16 mouse cellular contexts compared by ENCODE assay signal in the genomic region with DNA sequence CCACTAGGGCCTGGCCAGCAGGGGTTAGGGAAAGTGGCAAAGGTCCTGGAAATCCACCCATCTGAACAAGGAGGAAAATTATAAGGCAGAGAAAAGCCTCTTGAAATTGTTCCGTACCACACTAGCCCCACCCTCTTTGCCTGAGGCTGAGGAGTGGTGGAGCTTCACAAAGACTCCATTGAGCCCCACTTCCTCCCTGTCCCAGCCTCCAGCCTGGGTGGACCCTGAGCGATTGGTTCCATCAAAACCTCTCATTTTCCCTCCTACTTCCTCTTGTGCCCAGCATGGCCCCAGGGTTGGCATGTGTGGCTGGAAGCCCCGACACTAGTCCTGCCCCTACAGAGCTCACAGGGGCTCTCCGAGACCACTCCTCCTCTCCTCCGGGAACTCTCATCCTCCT. TPM values are rescaled to one million over a fixed set of nuclear protein-coding genes. Genes with fewer than 3 reads are reported as not detected.
A peak's percentile ranks its signal among the peaks of the same experiment; 100 is the strongest.
DNase-seq lines count a peak whose midpoint lies in the region; ATAC-seq and TF ChIP-seq lines count a peak whose summit lies in the region.
"Had no signal": no experiment of that assay in that cellular context is flagged by ENCODE, and none has a peak within 500 bp of the region (broad histone marks: within the 10 kb centered on the region; RNA-seq: fewer than 3 reads in every experiment).

No protein-coding gene starts in this region.

- 79% methylated on average over 5 of the region's 5 CpGs for WGBS in hindbrain, embryonic 13.5 days
- WGBS in hindbrain, embryonic 16.5 days = 85% methylated on average over 5 of the region's 5 CpGs
- 57% methylated on average over 5 of the region's 5 CpGs for WGBS in embryonic facial prominence, embryonic 14.5 days
- 73% methylated on average over 5 of the region's 5 CpGs for WGBS in limb, embryonic 14.5 days
- 80% methylated on average over 5 of the region's 5 CpGs for WGBS in forebrain, embryonic 14.5 days

- H3K4me2 ChIP-seq in hindbrain, embryonic 13.5 days = no peak overlapping the region
- H3K4me2 ChIP-seq in hindbrain, embryonic 16.5 days (ENCODE audit: low read length) = no peak overlapping the region
- no peak overlapping the region for H3K4me2 ChIP-seq in embryonic facial prominence, embryonic 14.5 days (ENCODE audit: low read depth, low read length)
- H3K4me2 ChIP-seq in limb, embryonic 14.5 days (replicated peaks; ENCODE audit: low read depth, low read length, severe bottlenecking) = no peak overlapping the region
- H3K4me2 ChIP-seq in forebrain, embryonic 14.5 days (ENCODE audit: low read length) = no peak overlapping the region
- H3K4me2 ChIP-seq: forebrain, embryonic 12.5 days; heart, embryonic 15.5 days; liver, embryonic 13.5 days; lung, embryonic 15.5 days; midbrain, embryonic 13.5 days had no signal

- peak; percentile 52 for DNase-seq in ES-CJ7 (ENCODE audit: low read depth, low spot score)
- DNase-seq in embryonic facial prominence, embryonic 14.5 days (ENCODE audit: low spot score) = peak; percentile 53
- no peak for DNase-seq in limb, embryonic 14.5 days (ENCODE audit: low spot score)
- DNase-seq in left cerebral cortex, adult 11 months (ENCODE audit: low spot score) = no peak
- no peak for DNase-seq in lung, postnatal 4 days
- DNase-seq in forebrain, embryonic 14.5 days (ENCODE audit: low spot score) = no peak
- DNase-seq: adrenal gland, postnatal 14 days; cerebellum, adult 18-20 months; liver, embryonic 13.5 days; thymus, postnatal 25 days had no signal

- no peak overlapping the region for H3K9ac ChIP-seq in hindbrain, embryonic 13.5 days
- no peak overlapping the region for H3K9ac ChIP-seq in hindbrain, embryonic 16.5 days (ENCODE audit: low read depth, low read length)
- H3K9ac ChIP-seq in embryonic facial prominence, embryonic 14.5 days (ENCODE audit: low read depth, low read length) = no peak overlapping the region
- H3K9ac ChIP-seq in limb, embryonic 14.5 days (ENCODE audit: low read depth, low read length, severe bottlenecking) = no peak overlapping the region
- H3K9ac ChIP-seq in forebrain, embryonic 14.5 days (ENCODE audit: low read length) = no peak overlapping the region
- H3K9ac ChIP-seq: forebrain, embryonic 12.5 days; heart, embryonic 15.5 days; liver, embryonic 13.5 days; lung, embryonic 15.5 days; midbrain, embryonic 13.5 days had no signal

- no peak for ATAC-seq in hindbrain, embryonic 13.5 days (ENCODE audit: low FRiP score)
- no peak for ATAC-seq in hindbrain, embryonic 16.5 days
- ATAC-seq in embryonic facial prominence, embryonic 14.5 days (ENCODE audit: low read depth) = no peak; the same call in 1 of the 2 replicates
- no peak for ATAC-seq in limb, embryonic 14.5 days (ENCODE audit: low FRiP score, low read depth)
- no peak for ATAC-seq in forebrain, embryonic 14.5 days

- H3K4me1 ChIP-seq in hindbrain, embryonic 13.5 days (replicated peaks) = peaks cover 18% of the 10 kb centered on the region
- peaks cover 6% of the 10 kb centered on the region for H3K4me1 ChIP-seq in hindbrain, embryonic 16.5 days (ENCODE audit: control insufficient read depth, insufficient read depth, low read depth, low read length)
- peaks cover 10% of the 10 kb centered on the region for H3K4me1 ChIP-seq in embryonic facial prominence, embryonic 14.5 days (ENCODE audit: control insufficient read depth, insufficient read depth, low read length)
- H3K4me1 ChIP-seq in limb, embryonic 14.5 days (ENCODE audit: control insufficient read depth, insufficient read depth, low read length) = peaks cover 46% of the 10 kb centered on the region
- no peaks in the 10 kb centered on the region for H3K4me1 ChIP-seq in forebrain, embryonic 14.5 days (ENCODE audit: control insufficient read depth, insufficient read depth, low read length)
- H3K4me1 ChIP-seq: forebrain, embryonic 12.5 days; liver, embryonic 13.5 days had no signal

- H3K4me3 ChIP-seq in hindbrain, embryonic 13.5 days = no peak overlapping the region
- no peak overlapping the region for H3K4me3 ChIP-seq in hindbrain, embryonic 16.5 days (ENCODE audit: low read length)
- no peak overlapping the region for H3K4me3 ChIP-seq in embryonic facial prominence, embryonic 14.5 days (ENCODE audit: low read depth, low read length)
- no peak overlapping the region for H3K4me3 ChIP-seq in limb, embryonic 14.5 days (replicated peaks; ENCODE audit: low read length)
- no peak overlapping the region for H3K4me3 ChIP-seq in forebrain, embryonic 14.5 days (ENCODE audit: low read depth, low read length)
- H3K4me3 ChIP-seq: forebrain, embryonic 12.5 days; heart, embryonic 15.5 days; liver, embryonic 13.5 days; lung, embryonic 15.5 days; midbrain, embryonic 13.5 days had no signal

- H3K36me3 ChIP-seq in hindbrain, embryonic 13.5 days = no peaks in the 10 kb centered on the region
- H3K36me3 ChIP-seq in hindbrain, embryonic 16.5 days (ENCODE audit: control insufficient read depth, insufficient read depth, low read length) = no peaks in the 10 kb centered on the region
- no peaks in the 10 kb centered on the region for H3K36me3 ChIP-seq in embryonic facial prominence, embryonic 14.5 days (ENCODE audit: control insufficient read depth, insufficient read depth, low read length)
- H3K36me3 ChIP-seq in limb, embryonic 14.5 days (ENCODE audit: control insufficient read depth, insufficient read depth, low read length) = peaks cover 15% of the 10 kb centered on the region
- H3K36me3 ChIP-seq in forebrain, embryonic 14.5 days (ENCODE audit: control insufficient read depth, insufficient read depth, low read length) = no peaks in the 10 kb centered on the region
- H3K36me3 ChIP-seq: forebrain, embryonic 12.5 days; heart, embryonic 15.5 days; liver, embryonic 13.5 days; lung, embryonic 15.5 days; midbrain, embryonic 13.5 days had no signal

- TF ChIP-seq POLR2A in limb, embryonic 14.5 days (IDR thresholded peaks at IDR 0.05; ENCODE audit: borderline replicate concordance, extremely low read depth, insufficient read depth, insufficient read length) = no peak

- peak overlapping the region; percentile 35; the same call in 1 of the 2 replicates for H3K27ac ChIP-seq in hindbrain, embryonic 13.5 days
- H3K27ac ChIP-seq in hindbrain, embryonic 16.5 days (ENCODE audit: low read depth, low read length) = no peak overlapping the region
- 0 out of 2 replicates have a peak overlapping the region, but pooled peaks have one; percentile 22 for H3K27ac ChIP-seq in embryonic facial prominence, embryonic 14.5 days (replicated peaks; ENCODE audit: low read depth, low read length)
- 0 out of 2 replicates have a peak overlapping the region, but pooled peaks have one; percentile 40 for H3K27ac ChIP-seq in limb, embryonic 14.5 days (replicated peaks; ENCODE audit: low read depth, low read length)
- no peak overlapping the region for H3K27ac ChIP-seq in forebrain, embryonic 14.5 days (ENCODE audit: low read depth, low read length)
- H3K27ac ChIP-seq: forebrain, embryonic 12.5 days; liver, embryonic 13.5 days; midbrain, embryonic 13.5 days had no signal

- H3K27me3 ChIP-seq in hindbrain, embryonic 13.5 days = no peaks in the 10 kb centered on the region
- no peaks in the 10 kb centered on the region for H3K27me3 ChIP-seq in hindbrain, embryonic 16.5 days (replicated peaks; ENCODE audit: control insufficient read depth, insufficient read depth, low read length)
- no peaks in the 10 kb centered on the region for H3K27me3 ChIP-seq in embryonic facial prominence, embryonic 14.5 days (replicated peaks; ENCODE audit: control insufficient read depth, insufficient read depth, low read length)
- H3K27me3 ChIP-seq in limb, embryonic 14.5 days (ENCODE audit: control insufficient read depth, insufficient read depth, low read length) = no peaks in the 10 kb centered on the region
- no peaks in the 10 kb centered on the region for H3K27me3 ChIP-seq in forebrain, embryonic 14.5 days (replicated peaks; ENCODE audit: control insufficient read depth, insufficient read depth, low read length)
- H3K27me3 ChIP-seq: forebrain, embryonic 12.5 days; heart, embryonic 15.5 days; liver, embryonic 13.5 days; lung, embryonic 15.5 days; midbrain, embryonic 13.5 days had no signal

- H3K9me3 ChIP-seq in hindbrain, embryonic 13.5 days = no peaks in the 10 kb centered on the region
- H3K9me3 ChIP-seq in hindbrain, embryonic 16.5 days (ENCODE audit: control insufficient read depth, low read length) = no peaks in the 10 kb centered on the region
- H3K9me3 ChIP-seq in embryonic facial prominence, embryonic 14.5 days (ENCODE audit: control insufficient read depth, low read length) = no peaks in the 10 kb centered on the region
- H3K9me3 ChIP-seq in limb, embryonic 14.5 days (ENCODE audit: control insufficient read depth, low read length) = no peaks in the 10 kb centered on the region
- H3K9me3 ChIP-seq in forebrain, embryonic 14.5 days (replicated peaks; ENCODE audit: control insufficient read depth, low read length) = no peaks in the 10 kb centered on the region
- H3K9me3 ChIP-seq: forebrain, embryonic 12.5 days; heart, embryonic 15.5 days; liver, embryonic 13.5 days; lung, embryonic 15.5 days; midbrain, embryonic 13.5 days had no signal

RNA-seq across cellular contexts. Expression of a gene that starts 12.5 kb away (rescaled TPM):
- polyA plus RNA-seq in hindbrain, embryonic 13.5 days (2015; fragmentation: Nextera tagmentation; extraction: Ambion mirVana) = 4.2 and 5.2 TPM in 2 replicates
- polyA plus RNA-seq in hindbrain, embryonic 16.5 days (2015; fragmentation: Nextera tagmentation; extraction: Ambion mirVana) = 10.7 and 10.8 TPM in 2 replicates
- polyA plus RNA-seq in embryonic facial prominence, embryonic 14.5 days (2014; fragmentation: Nextera tagmentation; extraction: Ambion mirVana) = 34.8 and 35.1 TPM in 2 replicates
- polyA plus RNA-seq in limb, embryonic 14.5 days (2012; rRNA removed) = 59.9 and 80.6 TPM in 2 replicates
- 47.1 and 49.2 TPM in 2 replicates for polyA plus RNA-seq in limb, embryonic 14.5 days (2014; fragmentation: Nextera tagmentation; extraction: Ambion mirVana)
- 3.0 and 4.8 TPM in 2 replicates for polyA plus RNA-seq in forebrain, embryonic 14.5 days (2014; fragmentation: Nextera tagmentation; extraction: Ambion mirVana)

RNA-seq across cellular contexts. Expression of a gene that starts 12.8 kb away (rescaled TPM):
- 0.18 TPM in 1 of 2 replicates, not detected in the other for polyA plus RNA-seq in hindbrain, embryonic 13.5 days (2015; fragmentation: Nextera tagmentation; extraction: Ambion mirVana)
- 0.20 TPM in 1 of 2 replicates, not detected in the other for polyA plus RNA-seq in hindbrain, embryonic 16.5 days (2015; fragmentation: Nextera tagmentation; extraction: Ambion mirVana)
- polyA plus RNA-seq in embryonic facial prominence, embryonic 14.5 days (2014; fragmentation: Nextera tagmentation; extraction: Ambion mirVana) = 1.7 and 2.7 TPM in 2 replicates
- 2.6 and 2.9 TPM in 2 replicates for polyA plus RNA-seq in limb, embryonic 14.5 days (2012; rRNA removed)
- polyA plus RNA-seq in limb, embryonic 14.5 days (2014; fragmentation: Nextera tagmentation; extraction: Ambion mirVana) = 1.7 and 1.8 TPM in 2 replicates
- not detected in 2 replicates for polyA plus RNA-seq in forebrain, embryonic 14.5 days (2014; fragmentation: Nextera tagmentation; extraction: Ambion mirVana)
- polyA plus RNA-seq: forebrain, embryonic 12.5 days; liver, embryonic 13.5 days; midbrain, embryonic 13.5 days had no signal

RNA-seq across cellular contexts. Expression of a gene that starts 50.9 kb away (rescaled TPM):
- 2.9 and 3.7 TPM in 2 replicates for polyA plus RNA-seq in hindbrain, embryonic 13.5 days (2015; fragmentation: Nextera tagmentation; extraction: Ambion mirVana)
- 3.0 and 3.8 TPM in 2 replicates for polyA plus RNA-seq in hindbrain, embryonic 16.5 days (2015; fragmentation: Nextera tagmentation; extraction: Ambion mirVana)
- polyA plus RNA-seq in embryonic facial prominence, embryonic 14.5 days (2014; fragmentation: Nextera tagmentation; extraction: Ambion mirVana) = 7.8 and 8.2 TPM in 2 replicates
- 11.4 and 12.8 TPM in 2 replicates for polyA plus RNA-seq in limb, embryonic 14.5 days (2012; rRNA removed)
- 8.1 and 11.2 TPM in 2 replicates for polyA plus RNA-seq in limb, embryonic 14.5 days (2014; fragmentation: Nextera tagmentation; extraction: Ambion mirVana)
- polyA plus RNA-seq in forebrain, embryonic 14.5 days (2014; fragmentation: Nextera tagmentation; extraction: Ambion mirVana) = 1.7 and 1.9 TPM in 2 replicates

RNA-seq across cellular contexts. Expression of a gene that starts 60.0 kb away (rescaled TPM):
- 74.5 and 74.8 TPM in 2 replicates for polyA plus RNA-seq in hindbrain, embryonic 13.5 days (2015; fragmentation: Nextera tagmentation; extraction: Ambion mirVana)
- polyA plus RNA-seq in hindbrain, embryonic 16.5 days (2015; fragmentation: Nextera tagmentation; extraction: Ambion mirVana) = 66.8 and 66.9 TPM in 2 replicates
- polyA plus RNA-seq in embryonic facial prominence, embryonic 14.5 days (2014; fragmentation: Nextera tagmentation; extraction: Ambion mirVana) = 78.0 and 81.0 TPM in 2 replicates
- polyA plus RNA-seq in limb, embryonic 14.5 days (2012; rRNA removed) = 165 and 193 TPM in 2 replicates
- 88.8 and 95.2 TPM in 2 replicates for polyA plus RNA-seq in limb, embryonic 14.5 days (2014; fragmentation: Nextera tagmentation; extraction: Ambion mirVana)
- 91.1 and 100 TPM in 2 replicates for polyA plus RNA-seq in forebrain, embryonic 14.5 days (2014; fragmentation: Nextera tagmentation; extraction: Ambion mirVana)

Comparison
In these comparisons a context has a peak if more than half of its experiments do, and no peak if none do; other contexts are left out.
1. H3K27ac ChIP-seq: peak in hindbrain, embryonic 13.5 days (single experiment), embryonic facial prominence, embryonic 14.5 days (single experiment) and limb, embryonic 14.5 days (single experiment); none in hindbrain, embryonic 16.5 days (single experiment) and forebrain, embryonic 14.5 days (single experiment).
2. DNase-seq: peak in ES-CJ7 (single experiment) and embryonic facial prominence, embryonic 14.5 days (single experiment); none in limb, embryonic 14.5 days (single experiment), left cerebral cortex, adult 11 months (single experiment), lung, postnatal 4 days (0 of 2) and forebrain, embryonic 14.5 days (single experiment).